Mouse (Mus musculus): ENCODE data around the gene Hyal1.
"Not testable (repeated sequence)": the region's sequence is repeated elsewhere in the genome, so short reads cannot be mapped to it uniquely, and the experiment has no call there.

Hyal1 gene

DNA sequence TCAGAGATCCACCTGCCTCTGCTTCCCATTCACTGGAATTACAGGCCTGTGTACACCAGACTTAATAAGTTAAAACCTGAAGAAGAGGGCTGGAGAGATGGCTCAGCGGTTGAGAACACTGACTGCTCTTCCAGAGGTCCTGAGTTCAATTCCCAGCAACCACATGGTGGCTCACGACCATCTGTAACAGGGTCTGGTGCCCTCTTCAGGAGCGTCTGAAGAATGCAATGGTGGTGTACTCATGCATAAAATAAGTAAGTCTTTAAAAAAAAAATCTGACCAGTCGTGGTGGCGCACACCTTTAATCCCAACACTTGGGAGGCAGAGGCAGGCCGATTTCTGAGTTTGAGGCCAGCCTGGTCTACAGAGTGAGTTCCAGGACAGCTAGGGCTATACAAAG lies 3.0 kb upstream of the Hyal1 start:
- not testable (repeated sequence) for DNase-seq

DNA sequence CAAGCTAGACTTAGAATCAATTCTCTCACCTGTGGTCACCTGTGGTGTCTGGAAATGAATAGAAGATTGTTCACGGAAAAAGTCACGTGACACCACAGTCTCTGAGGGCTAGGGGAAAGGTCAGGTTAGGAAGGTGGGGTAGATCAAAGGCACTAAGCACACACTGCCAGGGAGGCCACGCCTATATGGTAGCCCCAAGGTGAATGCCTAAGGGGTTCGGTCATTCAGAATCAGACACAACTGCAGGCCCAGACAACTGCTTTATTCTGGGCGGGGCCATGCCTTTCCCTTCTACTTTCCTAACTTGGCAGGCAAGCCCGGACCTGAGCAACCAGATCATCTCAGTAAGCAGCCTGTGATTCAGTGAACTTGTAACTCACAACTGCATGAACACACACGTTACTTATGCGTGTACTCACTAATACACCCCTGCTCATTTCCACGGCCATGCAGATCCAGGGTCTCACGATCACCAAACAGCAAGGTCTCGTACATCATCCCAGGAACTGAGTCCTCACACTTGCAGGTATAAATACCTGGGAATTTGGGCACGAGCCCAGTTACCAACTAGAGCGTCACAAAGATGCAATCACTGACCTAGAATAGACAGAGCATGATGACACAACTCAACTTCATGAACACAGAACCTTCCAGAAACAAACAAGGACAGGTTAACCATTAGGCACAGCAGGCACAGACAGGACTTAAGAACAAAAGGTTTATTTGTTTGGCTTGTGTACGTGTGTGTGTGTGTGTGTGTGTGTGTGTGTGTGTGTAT lies 959 bp upstream of the Hyal1 start:
- peak in 1 of 2 experiments; percentile 60 for DNase-seq

DNA sequence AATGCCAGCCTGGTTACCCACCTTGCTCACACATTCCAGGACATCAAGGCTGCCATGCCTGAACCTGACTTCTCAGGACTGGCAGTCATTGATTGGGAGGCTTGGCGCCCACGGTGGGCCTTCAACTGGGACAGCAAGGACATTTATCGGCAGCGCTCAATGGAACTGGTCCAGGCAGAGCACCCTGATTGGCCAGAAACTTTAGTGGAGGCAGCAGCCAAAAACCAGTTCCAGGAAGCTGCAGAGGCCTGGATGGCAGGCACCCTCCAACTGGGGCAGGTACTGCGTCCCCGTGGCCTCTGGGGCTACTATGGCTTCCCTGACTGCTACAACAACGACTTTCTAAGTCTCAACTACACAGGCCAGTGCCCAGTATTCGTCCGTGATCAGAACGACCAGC lies 1.1 kb downstream of the Hyal1 start:
- DNase-seq, result no peak

DNA sequence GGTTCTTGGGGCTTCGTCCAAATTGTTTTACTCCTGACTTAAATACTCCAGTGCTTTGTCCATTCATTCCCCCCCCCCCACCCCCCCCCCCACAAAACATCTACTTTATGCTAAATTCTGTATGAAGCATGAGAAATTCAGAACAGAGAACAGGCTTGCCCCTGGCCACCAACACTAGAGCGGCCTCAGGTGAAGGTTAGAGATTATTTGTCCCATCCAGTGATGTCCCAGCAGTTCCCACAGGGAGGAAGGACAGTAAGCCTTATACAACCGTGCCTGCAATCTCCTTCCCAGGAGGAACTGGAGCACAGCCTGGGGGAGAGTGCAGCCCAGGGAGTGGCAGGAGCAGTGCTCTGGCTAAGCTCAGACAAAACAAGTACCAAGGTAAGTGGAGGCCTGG lies 1.9 kb downstream of the Hyal1 start, which contains the start of gene Naa80:
Gene Naa80, plus strand, starts transcription at position 301 of the 400 bp plus-strand sequence.
- no peak for DNase-seq

DNA sequence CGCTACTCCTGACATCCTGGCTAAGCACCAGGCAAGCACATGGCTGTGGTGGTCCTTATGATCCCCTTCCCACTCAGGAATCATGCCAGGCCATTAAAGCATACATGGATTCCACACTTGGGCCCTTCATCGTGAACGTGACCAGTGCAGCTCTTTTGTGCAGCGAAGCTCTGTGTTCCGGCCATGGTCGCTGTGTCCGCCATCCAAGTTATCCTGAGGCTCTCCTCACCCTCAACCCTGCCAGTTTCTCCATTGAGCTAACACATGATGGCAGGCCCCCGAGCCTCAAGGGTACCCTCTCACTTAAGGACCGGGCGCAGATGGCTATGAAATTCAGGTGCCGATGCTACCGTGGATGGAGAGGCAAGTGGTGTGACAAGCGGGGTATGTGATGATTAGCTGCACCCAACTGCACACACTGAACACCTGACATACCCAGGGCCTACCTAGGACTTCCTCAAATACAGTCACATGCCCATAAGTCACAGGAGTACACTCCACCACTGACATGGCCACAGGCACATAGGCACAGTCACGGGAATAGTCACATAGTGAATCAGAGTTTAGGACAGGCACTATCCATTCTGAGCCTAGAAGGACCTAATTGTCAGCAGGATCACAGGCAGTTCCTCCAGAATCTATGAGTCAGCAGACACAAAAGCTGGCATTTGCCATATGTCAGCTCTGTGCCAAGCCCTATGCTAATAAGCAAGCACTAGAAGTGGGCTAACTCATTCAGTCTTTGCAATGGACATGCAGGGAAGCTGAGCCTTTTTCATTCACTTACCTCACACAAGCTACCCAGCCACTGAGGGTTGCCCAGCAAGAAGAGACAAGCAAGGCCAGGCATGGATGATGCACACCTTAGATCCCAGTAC lies 2.5 kb downstream of the Hyal1 start:
- DNase-seq, result no peak

DNA sequence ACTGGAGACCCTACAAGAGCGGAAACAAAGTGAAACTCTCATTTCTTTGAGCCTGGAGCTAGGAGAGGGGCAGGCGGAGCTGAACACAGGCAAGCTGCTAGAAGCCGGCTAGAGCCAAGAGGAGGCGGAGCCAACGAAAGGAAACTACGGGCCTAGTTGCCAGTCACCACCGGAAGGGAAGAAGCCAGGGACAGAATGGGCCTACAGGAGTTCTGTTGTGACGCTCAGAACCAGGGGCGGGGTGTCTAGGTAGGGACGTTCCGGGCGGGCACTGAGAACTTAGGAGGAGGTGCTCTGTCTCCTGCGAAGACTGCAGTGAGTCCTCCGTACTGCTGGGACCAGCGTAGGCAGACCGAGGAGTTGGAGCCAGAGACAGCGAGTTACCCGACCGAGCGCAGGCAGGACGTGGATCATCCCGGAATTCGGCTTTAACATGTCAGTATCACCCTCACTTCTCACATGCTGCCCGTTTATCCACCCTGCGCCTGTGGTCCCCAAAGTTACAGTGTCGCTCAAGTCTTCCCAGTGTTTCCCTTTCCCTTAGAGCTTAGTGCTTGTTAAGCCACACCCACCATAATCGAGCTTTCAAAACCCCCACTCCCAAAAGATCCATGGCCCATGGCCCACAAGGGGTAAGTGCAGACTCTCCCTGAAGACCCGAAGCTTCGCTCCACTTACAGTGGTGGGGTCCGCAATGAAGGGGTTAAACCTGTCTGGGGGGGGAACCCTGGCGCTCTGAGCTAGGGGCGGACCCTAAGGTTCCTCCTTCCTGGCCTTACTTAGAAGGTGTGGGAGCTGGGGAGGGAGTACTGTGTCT lies 4.0 kb downstream of the Hyal1 start, which contains the start of gene Hyal3:
Gene Hyal3, plus strand, starts transcription at position 318 of the 817 bp plus-strand sequence.
- DNase-seq, result peak; percentile 95 to 97

DNA sequence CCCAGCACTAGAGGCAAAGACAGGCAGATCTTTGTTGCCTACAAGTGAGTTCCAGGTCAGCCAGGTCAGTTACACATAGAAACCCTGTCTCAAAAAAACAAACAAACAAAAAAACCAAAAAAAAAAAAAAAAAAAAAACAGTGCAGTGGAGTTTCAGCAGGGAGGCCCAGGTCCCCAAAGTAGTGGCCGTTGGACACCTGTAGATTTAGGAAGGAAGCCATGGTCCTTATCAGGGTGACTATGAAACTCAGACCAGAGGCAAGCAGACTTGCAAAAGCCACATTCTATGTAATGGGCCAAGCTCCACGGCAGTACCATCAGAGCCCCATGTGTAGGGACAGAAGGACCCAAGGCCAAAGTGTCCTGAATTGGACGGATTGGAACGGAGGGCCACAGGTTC lies 4.9 kb downstream of the Hyal1 start:
- no peak for DNase-seq

DNA sequence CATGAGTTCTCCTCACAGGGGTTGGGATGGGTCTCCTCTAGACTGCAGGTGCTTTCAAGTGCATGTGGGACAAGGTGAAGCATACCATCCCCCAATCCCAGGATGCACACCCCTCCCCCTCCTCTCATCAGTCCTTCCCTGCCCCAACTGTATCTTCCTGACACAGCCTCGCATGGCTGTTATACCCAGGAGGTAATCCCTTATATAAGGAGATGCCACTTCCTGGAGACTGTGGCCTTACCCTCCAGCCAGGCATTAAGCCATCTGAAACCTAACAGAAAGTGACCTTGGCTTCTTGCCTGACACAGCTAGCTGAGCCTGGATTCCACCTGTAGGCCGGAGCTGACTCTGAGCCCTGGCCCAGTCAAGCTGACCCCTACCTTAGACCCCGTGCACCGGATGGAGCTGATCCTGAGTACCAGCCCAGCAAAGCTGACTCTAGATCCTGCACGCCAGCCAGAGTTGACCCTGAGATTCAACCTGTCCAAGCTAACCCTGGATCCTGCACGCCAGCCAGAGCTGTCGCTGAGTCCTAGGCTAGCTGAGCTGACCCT lies 5.9 kb downstream of the Hyal1 start:
- DNase-seq, result peak in 1 of 2 experiments; percentile 51

DNA sequence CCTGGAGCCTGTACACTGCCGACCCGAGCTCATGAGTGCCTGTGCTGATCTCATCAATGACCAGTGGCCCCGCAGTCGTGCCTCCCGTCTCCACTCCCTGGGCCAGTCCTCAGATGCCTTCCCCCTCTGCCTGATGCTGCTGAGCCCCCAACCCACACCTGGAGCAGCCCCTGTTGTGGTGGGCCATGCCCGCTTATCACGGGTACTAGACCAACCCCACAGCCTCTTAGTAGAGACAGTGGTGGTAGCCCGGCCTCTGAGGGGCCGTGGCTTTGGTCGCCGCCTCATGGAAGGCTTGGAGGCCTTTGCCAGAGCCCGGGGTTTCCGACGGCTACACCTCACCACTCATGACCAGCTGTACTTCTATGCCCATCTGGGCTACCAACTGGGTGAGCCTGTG lies 6.4 kb downstream of the Hyal1 start:
- no peak for DNase-seq

DNA sequence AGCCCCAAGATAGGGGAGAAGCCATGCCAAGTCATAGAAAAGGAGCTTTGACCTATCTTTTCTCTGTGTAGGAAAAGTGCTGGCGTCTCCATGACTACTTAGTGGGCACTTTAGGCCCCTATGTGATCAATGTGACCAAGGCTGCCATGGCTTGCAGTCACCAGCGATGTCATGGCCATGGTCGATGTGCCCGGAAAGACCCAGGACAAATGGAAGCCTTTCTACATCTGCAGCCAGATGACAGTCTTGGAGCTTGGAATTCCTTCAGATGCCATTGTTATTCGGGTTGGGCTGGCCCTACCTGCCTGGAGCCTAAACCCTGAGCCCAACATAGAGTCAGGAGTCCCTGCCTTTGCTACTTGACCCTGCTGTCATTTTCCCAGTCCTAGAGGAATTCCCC lies 9.8 kb downstream of the Hyal1 start:
- no peak for DNase-seq

DNA sequence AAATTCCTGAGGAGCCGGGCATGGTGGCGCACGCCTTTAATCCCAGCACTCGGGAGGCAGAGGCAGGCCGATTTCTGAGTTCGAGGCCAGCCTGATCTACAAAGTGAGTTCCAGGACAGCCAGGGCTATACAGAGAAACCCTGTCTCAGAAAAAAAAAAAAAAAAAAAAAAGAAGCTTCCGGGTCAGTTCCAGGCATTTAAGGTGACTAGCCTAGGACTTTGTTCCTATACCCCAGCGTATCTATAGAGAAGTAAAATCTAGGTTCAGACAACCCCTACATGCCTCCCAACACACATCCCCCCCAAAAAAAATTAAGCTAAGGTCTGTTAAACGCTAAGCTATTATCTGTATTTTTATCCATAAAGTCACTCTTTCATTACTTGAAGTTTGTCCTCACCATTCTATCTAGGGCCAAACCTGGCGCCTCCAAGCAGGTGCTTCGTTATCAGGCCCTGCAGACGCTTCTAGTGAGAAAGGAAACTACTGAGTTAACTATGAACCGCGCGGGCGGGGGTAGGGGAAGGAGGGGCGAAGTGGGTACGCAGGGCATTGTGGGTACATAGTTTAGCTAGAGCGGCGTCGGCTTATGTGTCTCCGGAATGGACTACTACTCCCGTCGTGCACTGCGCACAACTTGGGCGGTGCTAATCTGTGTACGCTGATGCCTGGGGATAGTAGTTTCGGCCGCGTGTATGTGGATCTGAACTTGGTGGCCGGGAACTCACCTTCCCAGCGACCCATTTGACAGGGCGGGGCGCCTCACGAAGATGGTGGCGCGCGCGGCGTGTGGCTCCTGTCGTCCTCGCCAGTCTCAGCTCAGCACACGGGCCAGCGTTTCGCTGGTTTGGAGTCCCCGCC lies 10.5 kb downstream of the Hyal1 start, which contains the start of gene Ifrd2:
Gene Ifrd2, plus strand, starts transcription at position 669 of the 859 bp plus-strand sequence.
- DNase-seq, result peak; percentile 98 to 100

DNA sequence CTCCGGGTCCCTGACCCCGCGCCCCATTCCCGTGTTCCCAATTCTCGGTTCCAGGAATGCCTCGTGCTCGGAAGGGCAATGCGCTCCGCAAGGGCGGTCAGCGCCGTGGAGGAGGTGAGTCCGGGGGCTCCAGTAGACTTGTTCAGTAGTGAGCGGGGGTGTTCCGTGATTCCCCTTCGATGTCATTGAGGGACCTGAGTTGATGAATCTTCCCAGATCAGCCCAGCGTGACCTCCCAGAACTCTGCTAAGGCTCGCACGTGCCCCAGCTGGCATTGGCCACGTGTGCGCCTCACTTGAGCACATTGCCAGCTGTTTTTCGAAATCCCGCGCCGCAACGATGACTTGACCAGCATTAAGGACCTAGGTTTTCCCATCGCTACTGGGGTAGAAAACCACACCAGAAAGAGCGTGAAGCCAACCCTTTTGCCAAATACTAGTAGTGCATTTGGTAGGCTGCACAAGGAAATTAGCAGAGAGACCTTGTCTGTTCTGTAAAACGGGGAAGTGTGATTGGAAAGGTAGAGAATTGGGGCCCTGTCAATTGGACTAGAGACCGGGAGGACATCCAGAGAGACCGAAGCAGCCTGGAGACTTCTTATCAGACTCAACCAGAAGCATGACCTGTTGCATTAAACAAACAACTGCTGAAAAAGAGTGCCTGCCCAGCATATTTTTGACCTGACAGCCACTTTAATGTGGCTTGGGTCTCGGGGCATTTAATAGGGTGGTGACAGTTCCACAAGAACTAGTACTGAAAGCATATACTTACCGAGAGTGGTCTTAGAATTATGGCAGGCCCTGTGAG lies 11.3 kb downstream of the Hyal1 start:
- peak in 1 of 2 experiments; percentile 79 for DNase-seq

DNA sequence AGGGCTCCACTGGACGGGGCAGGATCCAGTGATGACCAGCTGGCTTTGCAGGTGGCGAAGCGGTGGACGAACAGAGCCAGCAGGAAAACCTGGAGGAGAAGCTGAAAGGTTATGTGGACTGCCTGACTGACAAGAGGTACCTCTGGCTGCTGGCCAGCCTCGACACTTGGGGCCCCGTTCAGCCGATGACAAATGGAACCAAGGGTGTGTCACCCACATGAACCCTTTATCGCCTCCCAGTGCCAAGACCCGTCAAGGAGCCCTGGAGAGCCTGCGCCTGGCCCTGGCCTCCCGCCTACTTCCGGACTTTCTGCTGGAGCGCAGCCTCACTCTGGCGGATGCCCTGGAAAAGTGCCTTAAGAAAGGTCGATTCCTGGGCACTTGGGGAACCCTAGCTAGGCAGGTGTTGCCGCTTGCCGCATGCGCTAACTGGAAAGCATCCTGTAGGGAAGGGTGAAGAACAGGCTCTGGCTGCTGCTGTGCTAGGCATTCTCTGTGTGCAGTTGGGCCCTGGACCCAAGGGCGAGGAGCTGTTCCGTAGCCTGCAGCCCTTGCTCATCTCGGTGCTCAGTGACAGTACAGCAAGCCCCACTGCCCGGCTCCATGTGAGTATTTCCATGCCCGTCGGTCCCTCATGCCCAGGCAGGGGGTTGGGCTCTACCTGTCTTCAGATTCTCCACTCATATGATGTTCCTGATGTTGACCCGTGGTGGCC lies 13.5 kb downstream of the Hyal1 start:
- DNase-seq, result peak; percentile 83 to 84

DNA sequence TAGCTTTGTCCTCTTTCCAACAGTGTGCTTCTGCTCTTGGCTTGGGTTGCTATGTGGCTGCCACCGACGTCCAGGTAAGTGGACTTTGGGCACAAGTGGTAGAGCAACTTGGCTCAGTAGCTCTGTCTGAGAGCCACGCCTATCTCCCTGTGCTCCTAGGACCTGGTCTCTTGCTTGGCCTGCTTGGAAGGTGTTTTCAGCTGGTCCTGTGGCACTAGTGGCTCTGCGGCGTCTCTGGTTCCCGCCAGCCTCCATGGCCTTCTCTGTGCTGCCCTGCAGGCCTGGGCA lies 14.0 kb downstream of the Hyal1 start:
- DNase-seq, result peak in 1 of 2 experiments; percentile 87

DNA sequence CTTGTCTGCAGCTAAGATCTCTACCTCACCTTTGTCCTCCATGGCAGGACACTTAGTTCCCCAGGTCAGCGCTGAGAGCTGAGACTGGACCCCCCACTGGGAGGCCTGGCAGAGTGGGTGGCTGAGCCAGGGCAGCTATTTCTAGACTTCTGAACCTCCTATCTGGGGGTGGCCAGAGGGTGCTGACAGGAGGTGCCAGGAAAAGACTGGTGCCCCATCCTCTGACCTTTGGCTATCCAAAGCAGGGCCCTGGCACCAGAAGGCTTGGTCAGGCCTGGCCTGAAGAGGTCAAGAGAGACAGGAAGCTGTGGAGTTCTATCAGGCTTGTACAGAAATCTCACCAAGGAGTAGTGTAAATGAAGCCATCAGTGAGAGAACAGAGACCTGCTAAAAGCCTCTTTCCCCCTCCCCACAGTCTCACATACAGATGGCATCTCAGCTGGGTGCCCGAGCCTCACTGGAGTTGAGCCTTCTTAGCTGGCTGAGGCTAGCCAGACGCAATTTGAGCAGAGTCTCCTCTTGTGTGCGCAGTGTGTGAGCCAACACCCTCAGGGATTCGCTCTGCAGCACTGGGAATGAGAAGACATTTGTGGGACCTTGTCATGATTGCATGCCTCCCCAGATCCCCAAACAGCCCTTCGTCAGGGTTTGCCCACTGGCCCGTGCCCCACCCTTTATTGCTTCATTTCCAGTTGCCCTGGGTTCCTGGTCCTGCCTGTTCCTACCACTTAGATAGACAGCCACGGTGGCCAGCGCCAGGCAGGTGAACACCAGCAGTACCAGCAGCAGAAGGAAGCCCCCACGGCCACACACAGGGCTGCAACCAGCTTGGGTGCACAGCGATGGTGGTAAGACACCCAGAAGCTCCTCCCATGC lies 16.6 kb downstream of the Hyal1 start:
- peak; percentile 86 to 91 for DNase-seq

DNA sequence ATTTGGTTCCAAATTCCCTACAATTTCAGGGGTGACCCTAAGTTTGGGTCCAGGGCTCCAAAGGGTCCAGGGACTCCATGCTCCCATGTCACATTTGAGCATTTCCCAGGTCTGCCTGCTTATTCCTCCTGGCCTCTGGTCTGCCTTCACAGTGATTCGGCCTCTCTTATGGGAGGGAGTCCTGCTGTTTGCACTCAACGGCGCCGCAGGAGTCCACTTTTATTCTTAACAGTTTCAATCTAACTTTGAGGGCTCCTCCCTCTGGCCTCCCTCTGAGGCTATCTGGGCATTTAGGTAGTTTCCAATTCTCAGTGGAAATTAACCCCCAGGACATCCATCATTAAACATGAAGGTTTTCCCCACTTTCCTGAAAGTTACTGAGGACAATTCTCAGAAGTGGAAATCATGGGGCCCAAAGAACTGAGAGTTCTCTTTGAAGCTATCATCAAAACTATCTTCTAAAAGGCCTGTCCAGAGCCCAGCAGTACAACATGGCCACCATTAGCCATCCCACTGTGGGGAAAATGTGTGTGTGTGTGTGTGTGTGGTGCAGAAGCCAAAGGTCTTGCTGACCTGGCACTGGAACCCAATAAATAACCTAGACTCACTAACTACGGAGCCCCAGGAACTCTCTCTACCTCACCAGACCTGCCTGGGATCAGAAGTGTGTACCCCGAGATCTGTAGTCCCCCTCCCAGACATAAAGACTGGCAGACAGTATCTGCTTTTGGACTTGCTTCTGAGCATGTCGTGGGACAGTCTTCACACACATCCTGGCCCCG lies 17.7 kb downstream of the Hyal1 start:
- peak in 1 of 2 experiments; percentile 59 for DNase-seq

DNA sequence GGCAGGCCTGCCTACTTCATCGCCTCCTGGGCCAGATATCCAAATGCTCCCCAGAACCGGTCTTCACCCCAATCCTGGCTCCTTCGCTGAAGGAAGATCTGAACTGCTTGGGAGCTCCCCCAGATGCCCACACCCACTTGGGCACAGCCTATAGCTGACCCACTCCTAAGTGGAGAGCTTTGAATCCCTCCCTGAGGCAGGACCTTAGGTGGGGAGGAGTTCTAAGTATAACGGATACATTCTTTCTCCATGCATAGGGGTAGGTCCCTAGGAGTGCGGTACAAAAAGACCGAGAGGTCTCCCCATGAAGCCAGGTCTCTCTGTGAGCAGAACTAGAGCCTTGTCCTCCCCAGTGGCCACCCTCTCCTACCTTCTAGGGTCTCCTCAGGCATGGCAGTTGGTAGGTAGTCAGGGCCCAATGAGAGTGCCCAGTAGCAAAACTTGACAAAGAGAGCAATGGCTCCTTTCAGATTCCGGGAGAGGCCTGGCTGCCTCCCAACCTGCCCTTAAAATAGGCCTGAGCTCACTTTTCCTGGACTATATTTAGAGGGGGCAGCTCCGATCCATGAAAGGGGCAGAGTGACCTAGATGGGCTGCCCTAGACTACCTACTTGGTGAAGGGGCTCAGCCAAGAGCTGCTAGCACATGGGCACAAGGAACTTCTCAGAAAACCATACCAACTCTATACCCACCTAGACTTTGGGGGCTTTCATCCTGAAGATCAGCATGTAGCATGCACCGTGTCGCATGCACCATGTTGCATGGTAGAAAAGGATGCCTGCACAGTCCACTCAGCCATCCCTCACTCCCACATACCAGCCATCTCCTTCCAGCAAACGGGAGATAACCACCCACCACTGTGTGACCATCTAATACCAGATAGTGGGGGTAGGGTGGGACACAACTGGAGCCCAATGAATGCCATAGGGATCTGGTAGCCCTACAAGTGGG lies 20.2 kb downstream of the Hyal1 start:
- peak in 1 of 2 experiments; percentile 65 for DNase-seq

All from kidney, postnatal 36 days (tissue).